Mouse (Mus musculus) neural tube, embryonic 12.5 days (tissue): ENCODE data around the gene Kcns1. TPM values are rescaled to one million over a fixed set of nuclear protein-coding genes. Genes with fewer than 3 reads are reported as not detected.

ENCODE experiments used
- ATAC-seq: fragments of 200-750 bp; cut with Nextera tagmentation; 2 replicates; pipeline ENCODE4 v1.8.0; 2017; ENCODE audit warnings: low read depth, mild to moderate bottlenecking, moderate TSS enrichment, moderate library complexity; ENCODE audit not compliant: low FRiP score
- H3K27ac ChIP-seq: fragments of 300-500 bp; sonication (generic); 2 replicates; pipeline ENCODE4 v1.5.1; 2016
- H3K27me3 ChIP-seq: fragments of 300-500 bp; sonication (generic); replicated peaks from 2 replicates; pipeline ENCODE4 v1.6.1; 2016; ENCODE audit warnings: mild to moderate bottlenecking
- H3K36me3 ChIP-seq: fragments of 300-500 bp; sonication (generic); 2 replicates; pipeline ENCODE4 v1.6.1; 2016; ENCODE audit warnings: mild to moderate bottlenecking
- H3K4me1 ChIP-seq: fragments of 300-500 bp; sonication (generic); 2 replicates; pipeline ENCODE4 v1.6.1; 2016
- H3K4me2 ChIP-seq: fragments of 300-500 bp; sonication (generic); replicated peaks from 2 replicates; pipeline ENCODE4 v1.6.1; 2016; ENCODE audit warnings: mild to moderate bottlenecking
- H3K4me3 ChIP-seq: fragments of 300-500 bp; sonication (generic); 2 replicates; pipeline ENCODE4 v1.5.1; 2016
- H3K9ac ChIP-seq: fragments of 300-500 bp; sonication (generic); 2 replicates; pipeline ENCODE4 v1.6.1; 2016; ENCODE audit warnings: mild to moderate bottlenecking
- H3K9me3 ChIP-seq: fragments of 300-500 bp; sonication (generic); 2 replicates; pipeline ENCODE4 v1.6.1; 2016; ENCODE audit warnings: mild to moderate bottlenecking
- WGBS: fragments of 180-500 bp; shearing (Covaris S2); methylation state at CpG from one replicate; pipeline ENCODE4 v1.1.7; 2016; 5-methylcytosine and 5-hydroxymethylcytosine counted together
- polyA plus RNA-seq: library from polyadenylated mRNA; unstranded; fragments of >200 nt; fragmentation: Nextera tagmentation; extraction: Ambion mirVana; gene quantifications from 2 replicates; pipeline ENCODE4 v1.2.1, GENCODE M21; 2016

The Kcns1 gene
- polyA plus RNA-seq, 1 experiment from 2014 or later: 0.06 TPM

GRCm38 (mm10) chr2:164167752-164168570, 3.0 kb downstream of the Kcns1 start:
- H3K4me2 ChIP-seq: peak overlapping the region; percentile 57
- WGBS: 14% methylated on average over 90 of the region's 90 CpGs
- H3K9ac ChIP-seq: no peak overlapping the region
- peak overlapping the region; percentile 25 for H3K4me3 ChIP-seq
- peaks cover 28% of the 10 kb centered on the region for H3K4me1 ChIP-seq
- H3K9me3 ChIP-seq: no peaks in the 10 kb centered on the region
- ATAC-seq: peak; percentile 25; the same call in 1 of the 2 replicates
- H3K36me3 ChIP-seq: no peaks in the 10 kb centered on the region
- no peak overlapping the region for H3K27ac ChIP-seq
- H3K27me3 ChIP-seq: peaks cover 62% of the 10 kb centered on the region

GRCm38 (mm10) chr2:164164941-164165340, 6.0 kb downstream of the Kcns1 start:
- Histone ChIP-seq H3K27ac (no peak overlapping the region), H3K27me3 (peaks cover 39% of the 10 kb centered on the region), H3K9me3 (no peaks in the 10 kb centered on the region), H3K4me1 (peaks cover 12% of the 10 kb centered on the region), H3K4me2 (no peak overlapping the region), H3K4me3 (no peak overlapping the region), H3K9ac (no peak overlapping the region), H3K36me3 (no peaks in the 10 kb centered on the region)
- WGBS: 94% methylated on average over 5 of the region's 5 CpGs
- no peak for ATAC-seq

- Histone ChIP-seq H3K27ac (no peak overlapping the region), H3K4me3 (no peak overlapping the region), H3K4me2 (no peak overlapping the region), H3K36me3 (0 out of 2 replicates have a peak, but pooled peaks cover 7% of the 10 kb centered on the region), H3K27me3 (peaks cover 5% of the 10 kb centered on the region), H3K9me3 (no peaks in the 10 kb centered on the region), H3K9ac (no peak overlapping the region), H3K4me1 (no peaks in the 10 kb centered on the region)
- no peak for ATAC-seq
- 91% methylated on average over 11 of the region's 11 CpGs for WGBS
These were observed 9.3 kb downstream of the Kcns1 start for GRCm38 (mm10) chr2:164161515-164162055.

GRCm38 (mm10) chr2:164158838-164159237, 12.1 kb downstream of the Kcns1 start:
- Histone ChIP-seq H3K4me3 (no peak overlapping the region), H3K9ac (no peak overlapping the region), H3K4me1 (no peaks in the 10 kb centered on the region), H3K27me3 (no peaks in the 10 kb centered on the region), H3K9me3 (no peaks in the 10 kb centered on the region), H3K4me2 (no peak overlapping the region), H3K27ac (no peak overlapping the region), H3K36me3 (peaks cover 22% of the 10 kb centered on the region; the same call in 1 of the 2 replicates)
- no peak for ATAC-seq
- WGBS: 89% methylated on average over 2 of the region's 2 CpGs

GRCm38 (mm10) chr2:164156158-164156557, 14.8 kb downstream of the Kcns1 start:
- Histone ChIP-seq H3K9me3 (no peaks in the 10 kb centered on the region), H3K27ac (no peak overlapping the region), H3K4me2 (no peak overlapping the region), H3K4me1 (no peaks in the 10 kb centered on the region), H3K27me3 (no peaks in the 10 kb centered on the region), H3K9ac (no peak overlapping the region), H3K36me3 (peaks cover 48% of the 10 kb centered on the region), H3K4me3 (no peak overlapping the region)
- no peak for ATAC-seq
- WGBS: 92% methylated on average over 7 of the region's 7 CpGs

- no peaks in the 10 kb centered on the region for H3K9me3 ChIP-seq
- ATAC-seq: no peak
- peaks cover 15% of the 10 kb centered on the region for H3K4me1 ChIP-seq
- WGBS: 90% methylated on average over 10 of the region's 10 CpGs
- no peak overlapping the region for H3K27ac ChIP-seq
- H3K27me3 ChIP-seq: no peaks in the 10 kb centered on the region
- H3K4me3 ChIP-seq: no peak overlapping the region
- peaks cover 48% of the 10 kb centered on the region for H3K36me3 ChIP-seq
- H3K4me2 ChIP-seq: no peak overlapping the region
- H3K9ac ChIP-seq: no peak overlapping the region
These were observed 16.9 kb downstream of the Kcns1 start for GRCm38 (mm10) chr2:164154007-164154406.

GRCm38 (mm10) chr2:164152341-164152740, 18.6 kb downstream of the Kcns1 start:
- Histone ChIP-seq H3K4me1 (peaks cover 15% of the 10 kb centered on the region), H3K9me3 (no peaks in the 10 kb centered on the region), H3K9ac (no peak overlapping the region), H3K4me2 (no peak overlapping the region), H3K27ac (no peak overlapping the region), H3K36me3 (peaks cover 45% of the 10 kb centered on the region), H3K27me3 (no peaks in the 10 kb centered on the region), H3K4me3 (no peak overlapping the region)
- ATAC-seq: no peak
- 94% methylated on average over 11 of the region's 11 CpGs for WGBS

GRCm38 (mm10) chr2:164150086-164150760, 20.7 kb downstream of the Kcns1 start:
- 41% methylated on average over 14 of the region's 14 CpGs for WGBS
- H3K27ac ChIP-seq: no peak overlapping the region
- H3K4me3 ChIP-seq: no peak overlapping the region
- no peak for ATAC-seq
- peaks cover 30% of the 10 kb centered on the region for H3K36me3 ChIP-seq
- no peaks in the 10 kb centered on the region for H3K27me3 ChIP-seq
- no peak overlapping the region for H3K9ac ChIP-seq
- H3K4me1 ChIP-seq: peaks cover 15% of the 10 kb centered on the region
- H3K4me2 ChIP-seq: no peak overlapping the region
- H3K9me3 ChIP-seq: no peaks in the 10 kb centered on the region

GRCm38 (mm10) chr2:164146556-164146955, 24.4 kb downstream of the Kcns1 start:
- Histone ChIP-seq H3K4me3 (no peak overlapping the region), H3K4me1 (peaks cover 15% of the 10 kb centered on the region), H3K27me3 (no peaks in the 10 kb centered on the region), H3K27ac (no peak overlapping the region), H3K9me3 (no peaks in the 10 kb centered on the region), H3K4me2 (no peak overlapping the region), H3K36me3 (peaks cover 3% of the 10 kb centered on the region), H3K9ac (no peak overlapping the region)
- WGBS: 96% methylated on average over 12 of the region's 12 CpGs
- ATAC-seq: no peak

GRCm38 (mm10) chr2:164144541-164144940, 26.4 kb downstream of the Kcns1 start:
- H3K9ac ChIP-seq: no peak overlapping the region
- H3K27me3 ChIP-seq: no peaks in the 10 kb centered on the region
- no peak overlapping the region for H3K4me2 ChIP-seq
- WGBS: 87% methylated on average over 10 of the region's 10 CpGs
- no peaks in the 10 kb centered on the region for H3K36me3 ChIP-seq
- no peak overlapping the region for H3K4me3 ChIP-seq
- H3K4me1 ChIP-seq: peaks cover 1% of the 10 kb centered on the region
- no peak overlapping the region for H3K27ac ChIP-seq
- no peaks in the 10 kb centered on the region for H3K9me3 ChIP-seq
- no peak for ATAC-seq

GRCm38 (mm10) chr2:164144025-164144424, 26.9 kb downstream of the Kcns1 start:
- Histone ChIP-seq H3K4me3 (no peak overlapping the region), H3K4me1 (no peaks in the 10 kb centered on the region; the same call in 1 of the 2 replicates), H3K36me3 (no peaks in the 10 kb centered on the region), H3K9ac (no peak overlapping the region), H3K27me3 (no peaks in the 10 kb centered on the region), H3K4me2 (no peak overlapping the region), H3K9me3 (no peaks in the 10 kb centered on the region), H3K27ac (no peak overlapping the region)
- ATAC-seq: no peak
- WGBS: 54% methylated on average over 6 of the region's 6 CpGs

- Histone ChIP-seq H3K4me3 (no peak overlapping the region), H3K9ac (no peak overlapping the region), H3K9me3 (no peaks in the 10 kb centered on the region), H3K27me3 (no peaks in the 10 kb centered on the region), H3K27ac (no peak overlapping the region), H3K4me1 (no peaks in the 10 kb centered on the region; the same call in none of the 2 replicates), H3K4me2 (no peak overlapping the region), H3K36me3 (no peaks in the 10 kb centered on the region)
- WGBS: 61% methylated on average over 10 of the region's 10 CpGs
- ATAC-seq: no peak
These were observed 28.9 kb downstream of the Kcns1 start for GRCm38 (mm10) chr2:164142021-164142420.
